Mouse (Mus musculus): ENCODE data around the gene Wdr62.

Wdr62 gene

GRCm38 (mm10) chr7:30279951-30280669 is at the start of gene Wdr62, which contains the start of gene Thap8:
Wdr62 (minus strand) TSS chr7:30280419.
Thap8 (plus strand) TSS chr7:30280094.
- peak; percentile 92 for DNase-seq

DNA sequence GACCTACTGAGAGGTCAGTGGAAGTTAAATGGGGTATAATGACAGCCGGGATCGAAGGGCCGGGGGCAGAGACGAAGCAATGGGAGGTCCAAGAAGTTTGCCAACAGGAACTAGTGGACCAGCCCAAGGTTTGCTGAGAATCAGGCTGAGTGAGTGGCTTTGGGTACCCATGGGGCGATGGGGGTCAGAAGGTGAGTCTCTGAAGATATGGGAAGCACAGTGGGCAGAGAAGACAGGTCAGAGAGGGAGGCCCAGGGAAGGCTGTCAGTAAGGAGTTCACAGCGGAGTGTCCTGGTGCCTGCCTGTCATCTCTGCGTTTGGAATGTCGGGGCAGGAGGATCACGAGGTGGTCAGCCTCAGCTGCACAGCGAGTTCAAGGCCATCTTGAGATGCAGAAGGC is 48.2 kb upstream of the Wdr62 start:
- DNase-seq = no peak

DNA sequence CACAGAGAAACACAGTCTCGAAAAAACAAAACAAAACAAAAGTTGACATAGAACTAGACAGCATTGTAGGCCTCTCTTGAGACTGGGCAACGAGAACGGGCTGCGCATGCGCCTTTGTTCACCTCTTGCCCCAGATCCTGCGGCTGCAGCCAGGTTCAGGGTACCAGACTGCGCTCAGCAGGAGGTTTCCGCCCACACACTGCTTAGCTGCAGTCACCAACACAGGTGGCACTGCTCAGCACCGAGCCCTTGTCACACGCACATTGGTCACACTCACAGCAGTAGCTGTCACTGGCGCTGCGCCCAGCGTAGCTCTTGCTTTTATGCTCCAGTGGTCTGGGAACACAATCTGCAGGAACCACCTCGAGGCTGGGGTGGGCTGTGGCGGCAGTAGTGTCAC is 46.9 kb upstream of the Wdr62 start:
- no peak for DNase-seq

- DNase-seq = no peak
Measured at GRCm38 (mm10) chr7:30326427-30326826, 46.2 kb upstream of the Wdr62 start.

- DNase-seq = peak; percentile 76
Measured at GRCm38 (mm10) chr7:30325364-30325763, 45.1 kb upstream of the Wdr62 start.

DNA sequence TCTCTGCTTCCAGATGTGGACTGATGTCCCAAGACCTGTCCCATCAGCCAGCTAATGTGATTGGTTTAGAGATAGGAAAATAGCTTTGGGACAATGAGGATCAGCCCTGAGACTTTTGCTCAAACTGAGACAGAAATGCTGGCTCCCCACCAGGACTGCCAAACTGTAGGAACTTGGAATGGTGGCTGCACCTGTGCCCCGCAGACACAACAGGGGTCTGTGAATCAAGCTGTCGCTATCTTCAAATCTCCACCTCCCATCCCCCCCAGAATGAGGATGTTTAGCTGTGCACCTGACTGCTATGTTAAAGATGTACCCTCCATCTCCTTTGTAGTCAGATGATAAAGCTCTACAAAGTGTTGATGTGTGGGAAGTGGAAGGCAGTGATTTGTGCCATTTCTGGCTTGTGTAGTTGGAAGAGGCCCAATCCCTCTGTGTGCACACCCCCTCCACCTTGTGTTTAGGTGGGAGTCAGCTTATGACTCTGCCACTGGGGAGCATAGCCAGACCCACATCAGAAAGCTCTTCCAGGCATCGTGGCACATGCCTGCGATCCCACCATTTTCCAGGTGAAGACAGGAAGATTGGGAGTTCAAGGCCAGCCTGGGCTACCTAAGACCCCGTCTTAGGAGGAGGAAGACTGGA is 44.2 kb upstream of the Wdr62 start:
- DNase-seq = no peak

- no peak for DNase-seq
Measured at GRCm38 (mm10) chr7:30323795-30324194, 43.6 kb upstream of the Wdr62 start, which contains the start of gene Sdhaf1. Sdhaf1 (minus strand) TSS chr7:30323895.

DNA sequence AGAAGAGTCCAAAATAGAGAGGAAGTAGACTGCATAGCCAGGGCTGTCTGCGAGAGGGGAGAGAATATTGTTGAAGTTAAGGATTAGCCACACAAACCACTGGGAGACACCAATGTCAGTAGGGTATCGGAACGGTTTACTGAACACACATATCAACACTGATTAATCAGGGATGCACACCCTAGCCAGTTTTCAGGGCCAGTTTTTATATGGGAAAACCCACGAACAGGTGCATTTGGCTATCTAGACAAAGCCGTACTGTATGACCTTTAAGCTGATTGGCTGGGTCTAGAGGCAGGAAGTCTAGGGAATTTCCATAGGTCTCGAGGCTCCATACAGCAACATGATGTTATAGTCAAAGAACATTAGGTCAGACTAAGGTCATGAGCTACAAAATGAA is 42.6 kb upstream of the Wdr62 start:
- no peak for DNase-seq

- peak; percentile 96 for DNase-seq
Measured at GRCm38 (mm10) chr7:30322285-30322667, 42.1 kb upstream of the Wdr62 start.

DNA sequence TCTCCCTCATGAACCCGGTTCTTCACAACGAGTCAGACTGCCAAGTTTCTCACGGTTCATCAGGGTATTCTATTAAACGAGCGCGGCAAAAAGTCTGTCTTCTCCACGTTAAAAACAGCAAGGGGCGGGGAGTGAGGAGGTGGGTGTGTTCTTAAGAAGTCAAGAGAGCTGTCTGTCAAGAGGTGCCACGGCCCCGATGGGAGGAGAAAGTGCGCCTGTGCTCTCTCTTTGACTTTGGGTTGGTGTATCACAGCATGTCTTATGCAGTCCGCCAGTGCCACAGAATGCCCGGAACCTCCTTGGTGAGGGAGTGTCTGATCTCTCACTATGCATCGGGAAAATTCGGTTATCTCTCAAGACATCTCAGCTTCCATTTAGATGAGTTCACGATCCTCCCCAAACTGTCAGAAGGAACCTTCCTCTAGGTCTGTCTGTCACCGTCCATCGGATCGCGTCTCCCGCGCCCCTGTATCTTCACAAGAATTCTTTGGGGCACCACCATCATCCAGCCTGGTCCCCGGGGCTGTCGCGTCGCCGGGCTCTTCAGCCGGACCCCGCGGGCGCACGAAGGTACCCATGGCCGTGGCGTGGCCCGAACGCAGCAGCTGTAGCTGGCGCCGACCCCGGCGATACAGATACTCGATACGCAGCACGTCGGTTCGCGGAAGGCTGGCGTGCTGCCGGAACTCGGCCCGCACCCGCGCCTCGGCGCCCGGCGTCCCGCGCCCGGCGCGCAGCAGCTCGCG is 41.5 kb upstream of the Wdr62 start, which contains the start of gene E130208F15Rik:
Gene E130208F15Rik, plus strand, starts transcription at position 202 of the 746 bp plus-strand sequence.
- DNase-seq = peak; percentile 82

- no peak for DNase-seq
Measured at GRCm38 (mm10) chr7:30320946-30321345, 40.7 kb upstream of the Wdr62 start.

GRCm38 (mm10) chr7:30318142-30318541 is 37.9 kb upstream of the Wdr62 start:
- DNase-seq = no peak

- no peak for DNase-seq
Measured at GRCm38 (mm10) chr7:30315559-30316529, 35.6 kb upstream of the Wdr62 start.

DNA sequence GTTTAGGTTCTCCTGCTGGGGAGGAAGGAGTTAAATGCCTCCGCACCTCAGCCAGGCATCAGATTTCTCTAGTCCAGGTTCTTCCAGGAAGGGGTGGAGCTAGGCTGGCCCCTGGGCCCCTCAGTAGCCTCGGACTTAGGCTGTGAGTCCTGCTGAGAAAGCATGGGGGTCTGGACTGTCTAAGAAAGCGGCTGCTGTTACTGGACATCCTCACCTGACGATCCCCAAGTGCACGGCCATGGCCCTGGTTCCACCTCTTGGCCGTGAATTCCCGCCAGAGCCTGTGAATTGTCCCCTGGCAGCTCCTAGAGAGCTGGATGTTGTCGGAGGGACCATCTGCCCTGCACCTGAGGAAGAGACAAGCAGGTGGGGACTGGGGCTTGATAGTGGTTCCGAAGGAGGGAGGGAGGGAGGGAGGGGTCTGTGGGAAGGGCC is 34.5 kb upstream of the Wdr62 start, which contains the start of gene Syne4:
Gene Syne4, plus strand, starts transcription at position 87 of the 435 bp plus-strand sequence.
- DNase-seq = no peak

GRCm38 (mm10) chr7:30313666-30314320 is 33.6 kb upstream of the Wdr62 start:
- no peak for DNase-seq

- no peak for DNase-seq
Measured at GRCm38 (mm10) chr7:30310136-30310535, 29.9 kb upstream of the Wdr62 start.

- no peak for DNase-seq
Measured at GRCm38 (mm10) chr7:30309395-30310129, 29.3 kb upstream of the Wdr62 start.

- peak; percentile 94 for DNase-seq
Measured at GRCm38 (mm10) chr7:30308076-30309005, 28.1 kb upstream of the Wdr62 start, which contains the start of gene Alkbh6. Alkbh6 (plus strand) TSS chr7:30308717.

- peak; percentile 21 for DNase-seq
Measured at GRCm38 (mm10) chr7:30306083-30306779, 26.0 kb upstream of the Wdr62 start.
